Mouse (Mus musculus) hindbrain, embryonic 11.5 days (tissue): ENCODE results near the gene Arid1a. TPM values are rescaled to one million over a fixed set of nuclear protein-coding genes. Genes with fewer than 3 reads are reported as not detected.

Source experiments
- ATAC-seq: fragments of 200-750 bp; cut with Nextera tagmentation; 2 replicates; pipeline ENCODE4 v1.8.0; 2017; ENCODE audit warnings: mild to moderate bottlenecking, moderate TSS enrichment, moderate library complexity; ENCODE audit not compliant: low FRiP score
- DNase-seq: peaks from one replicate; pipeline ENCODE4 v3.0.0-alpha.2; 2015; ENCODE audit warnings: low spot score
- H3K27ac ChIP-seq: fragments of 300-500 bp; sonication (generic); 2 replicates; pipeline ENCODE4 v1.5.1; 2014; ENCODE audit warnings: mild to moderate bottlenecking, low read depth, low read length
- H3K27me3 ChIP-seq: fragments of 300-500 bp; sonication (generic); 2 replicates; pipeline ENCODE4 v1.6.1; 2014; ENCODE audit warnings: mild to moderate bottlenecking, low read length, moderate library complexity, mixed read lengths; ENCODE audit not compliant: control insufficient read depth, insufficient read depth
- H3K36me3 ChIP-seq: fragments of 300-500 bp; sonication (generic); 2 replicates; pipeline ENCODE4 v1.6.1; 2014; ENCODE audit warnings: mild to moderate bottlenecking, low read length, moderate library complexity, mixed read lengths; ENCODE audit not compliant: control insufficient read depth, insufficient read depth
- H3K4me1 ChIP-seq: fragments of 300-500 bp; sonication (generic); replicated peaks from 2 replicates; pipeline ENCODE4 v1.6.1; 2014; ENCODE audit warnings: low read length, mixed read lengths; ENCODE audit not compliant: control insufficient read depth, insufficient read depth
- H3K4me2 ChIP-seq: fragments of 300-500 bp; sonication (generic); replicated peaks from 2 replicates; pipeline ENCODE4 v1.6.1; 2014; ENCODE audit warnings: mild to moderate bottlenecking, low read depth, low read length
- H3K4me3 ChIP-seq: fragments of 300-500 bp; sonication (generic); 2 replicates; pipeline ENCODE4 v1.5.1; 2014; ENCODE audit warnings: low read depth, low read length
- H3K9ac ChIP-seq: fragments of 300-500 bp; sonication (generic); 2 replicates; pipeline ENCODE4 v1.6.1; 2014; ENCODE audit warnings: low read depth, low read length
- H3K9me3 ChIP-seq: fragments of 300-500 bp; sonication (generic); 2 replicates; pipeline ENCODE4 v1.6.1; 2016; ENCODE audit warnings: low read length; ENCODE audit not compliant: control insufficient read depth
- WGBS: fragments of 180-500 bp; shearing (Covaris S2); extraction: QIAGEN DNeasy Blood & Tissue Kit; methylation state at CpG from one replicate; pipeline ENCODE4 v1.1.7; 2014; 5-methylcytosine and 5-hydroxymethylcytosine counted together
- polyA plus RNA-seq: library from polyadenylated mRNA; unstranded; fragments of >200 nt; fragmentation: Nextera tagmentation; extraction: Ambion mirVana; gene quantifications from 2 replicates; pipeline ENCODE4 v1.2.1, GENCODE M21; 2014

Arid1a gene
- polyA plus RNA-seq, result 40.8 and 51.6 TPM in 2 replicates

- H3K4me3 ChIP-seq, result peak within 1 kb of the TSS; percentile 40
- peak within 1 kb of the TSS; percentile 68 for H3K9ac ChIP-seq
- peak; percentile 61 for ATAC-seq
- peak; percentile 94 for DNase-seq
- no peaks in the 10 kb centered on the region for H3K27me3 ChIP-seq
- H3K4me1 ChIP-seq, result peaks cover 8% of the 10 kb centered on the region; the same call in 1 of the 2 replicates
- peak within 1 kb of the TSS; percentile 92 for H3K4me2 ChIP-seq
- no peaks in the 10 kb centered on the region for H3K9me3 ChIP-seq
- H3K36me3 ChIP-seq, result no peaks in the 10 kb centered on the region
- peak within 1 kb of the TSS; percentile 97 for H3K27ac ChIP-seq
- WGBS, result 0% methylated on average over 40 of the region's 40 CpGs
Measured at GRCm38 (mm10) chr4:133756514-133757268, at the start of gene Arid1a. Arid1a (minus strand) TSS chr4:133756769.

GRCm38 (mm10) chr4:133804401-133805263, 48.1 kb upstream of the Arid1a start:
- Histone ChIP-seq H3K4me3 (no peak overlapping the region), H3K4me1 (no peaks in the 10 kb centered on the region), H3K4me2 (no peak overlapping the region), H3K36me3 (no peaks in the 10 kb centered on the region), H3K9ac (no peak overlapping the region), H3K9me3 (no peaks in the 10 kb centered on the region), H3K27ac (no peak overlapping the region), H3K27me3 (no peaks in the 10 kb centered on the region)
- DNase-seq (no peak), ATAC-seq (no peak)
- 82% methylated on average over 15 of the region's 15 CpGs for WGBS

- no peaks in the 10 kb centered on the region for H3K9me3 ChIP-seq
- no peak overlapping the region for H3K4me2 ChIP-seq
- H3K27me3 ChIP-seq, result no peaks in the 10 kb centered on the region
- no peak overlapping the region for H3K4me3 ChIP-seq
- H3K9ac ChIP-seq, result no peak overlapping the region
- 29% methylated on average over 6 of the region's 6 CpGs for WGBS
- no peak overlapping the region for H3K27ac ChIP-seq
- no peaks in the 10 kb centered on the region for H3K4me1 ChIP-seq
- ATAC-seq (no peak), DNase-seq (no peak)
- H3K36me3 ChIP-seq, result no peaks in the 10 kb centered on the region
Measured at GRCm38 (mm10) chr4:133800589-133800988, 44.0 kb upstream of the Arid1a start.

- Histone ChIP-seq H3K4me3 (no peak overlapping the region), H3K4me1 (no peaks in the 10 kb centered on the region), H3K27me3 (no peaks in the 10 kb centered on the region), H3K4me2 (no peak overlapping the region), H3K9ac (no peak overlapping the region), H3K9me3 (no peaks in the 10 kb centered on the region), H3K27ac (no peak overlapping the region), H3K36me3 (no peaks in the 10 kb centered on the region)
- ATAC-seq, result no peak
- no peak for DNase-seq
- WGBS, result 86% methylated on average over 3 of the region's 3 CpGs
Measured at GRCm38 (mm10) chr4:133793269-133793668, 36.7 kb upstream of the Arid1a start.

GRCm38 (mm10) chr4:133774570-133775554, 18.3 kb upstream of the Arid1a start:
- no peak overlapping the region for H3K4me3 ChIP-seq
- ATAC-seq, result no peak
- 87% methylated on average over 21 of the region's 21 CpGs for WGBS

GRCm38 (mm10) chr4:133769157-133769556, 12.6 kb upstream of the Arid1a start:
- Histone ChIP-seq H3K9me3 (no peaks in the 10 kb centered on the region), H3K27ac (no peak overlapping the region), H3K4me3 (no peak overlapping the region), H3K36me3 (no peaks in the 10 kb centered on the region), H3K9ac (no peak overlapping the region), H3K27me3 (no peaks in the 10 kb centered on the region), H3K4me1 (no peaks in the 10 kb centered on the region), H3K4me2 (no peak overlapping the region)
- WGBS, result 89% methylated on average over 3 of the region's 3 CpGs
- ATAC-seq (no peak), DNase-seq (no peak)

More at GRCm38 (mm10) chr4:133774570-133775554, 18.3 kb upstream of the Arid1a start:
- no peak for DNase-seq
- Histone ChIP-seq H3K9me3 (no peaks in the 10 kb centered on the region), H3K27me3 (no peaks in the 10 kb centered on the region), H3K9ac (no peak overlapping the region), H3K36me3 (no peaks in the 10 kb centered on the region), H3K27ac (no peak overlapping the region), H3K4me2 (no peak overlapping the region), H3K4me1 (no peaks in the 10 kb centered on the region)

GRCm38 (mm10) chr4:133763112-133763511, 6.5 kb upstream of the Arid1a start:
- 69% methylated on average over 6 of the region's 6 CpGs for WGBS
- ATAC-seq, result no peak
- Histone ChIP-seq H3K36me3 (no peaks in the 10 kb centered on the region), H3K4me3 (no peak overlapping the region), H3K4me1 (no peaks in the 10 kb centered on the region), H3K4me2 (no peak overlapping the region), H3K27ac (no peak overlapping the region), H3K9me3 (no peaks in the 10 kb centered on the region), H3K9ac (no peak overlapping the region), H3K27me3 (no peaks in the 10 kb centered on the region)
- DNase-seq, result no peak

GRCm38 (mm10) chr4:133759659-133760058, 3.1 kb upstream of the Arid1a start:
- ATAC-seq, result no peak
- no peak for DNase-seq
- Histone ChIP-seq H3K4me1 (peaks cover 8% of the 10 kb centered on the region; the same call in 1 of the 2 replicates), H3K27me3 (no peaks in the 10 kb centered on the region), H3K4me3 (no peak overlapping the region), H3K27ac (no peak overlapping the region), H3K9me3 (no peaks in the 10 kb centered on the region), H3K9ac (no peak overlapping the region), H3K36me3 (no peaks in the 10 kb centered on the region), H3K4me2 (no peak overlapping the region)
- WGBS, result 84% methylated on average over 8 of the region's 8 CpGs
